Mouse (Mus musculus) thymus, adult 2 months (tissue): ENCODE measurements around the gene Isg15. TPM values are rescaled to one million over a fixed set of nuclear protein-coding genes. Genes with fewer than 3 reads are reported as not detected.

Experiments
- DNase-seq: peaks from one replicate; pipeline ENCODE4 v3.0.0; 2021
- H3K27ac ChIP-seq: fragments of 200-500 bp; 2 replicates; pipeline ENCODE4 v1.5.1; 2012; ENCODE audit warnings: low read length, control low read depth; ENCODE audit not compliant: control insufficient read depth, insufficient read depth
- H3K27me3 ChIP-seq: fragments of 200-500 bp; 2 replicates; pipeline ENCODE4 v1.6.1; 2012; ENCODE audit warnings: mild to moderate bottlenecking, low read length, moderate library complexity, mixed read lengths; ENCODE audit not compliant: control insufficient read depth, insufficient read depth
- H3K36me3 ChIP-seq: fragments of 200-500 bp; 2 replicates; pipeline ENCODE4 v1.6.1; 2012; ENCODE audit warnings: mild to moderate bottlenecking, low read length, moderate library complexity; ENCODE audit not compliant: control insufficient read depth, insufficient read depth
- H3K4me1 ChIP-seq: fragments of 200-500 bp; replicated peaks from 2 replicates; pipeline ENCODE4 v1.6.1; 2012; ENCODE audit warnings: low read length; ENCODE audit not compliant: control insufficient read depth, insufficient read depth
- H3K4me3 ChIP-seq: fragments of 200-500 bp; 2 replicates; pipeline ENCODE4 v1.5.1; 2012; ENCODE audit warnings: mild to moderate bottlenecking, low read length, control low read depth, moderate library complexity; ENCODE audit not compliant: control insufficient read depth, insufficient read depth
- CTCF ChIP-seq: fragments of 200-500 bp; IDR thresholded peaks from 2 replicates; pipeline ENCODE4 v1.5.1; 2012; ENCODE audit warnings: mild to moderate bottlenecking, control low read depth, low read length, moderate library complexity, borderline replicate concordance; ENCODE audit not compliant: control insufficient read depth, poor library complexity, insufficient read depth; ENCODE audit errors: extremely low read depth
- POLR2A ChIP-seq: fragments of 200-500 bp; IDR thresholded peaks from 2 replicates; pipeline ENCODE4 v1.6.1; 2012; ENCODE audit warnings: mild to moderate bottlenecking, low read length, control low read depth, moderate library complexity; ENCODE audit not compliant: control insufficient read depth, poor library complexity, insufficient read depth; ENCODE audit errors: extremely low read depth
- WGBS: fragments of 180-500 bp; shearing (Covaris S2); methylation state at CpG from one replicate; pipeline ENCODE4 v1.1.7; 2018; 5-methylcytosine and 5-hydroxymethylcytosine counted together
- polyA plus RNA-seq: library from polyadenylated mRNA; depleted of rRNA; stranded (reverse); fragments of >200 nt; gene quantifications from 2 replicates; pipeline ENCODE4 v1.2.3, GENCODE M21; 2012

Isg15 gene
- polyA plus RNA-seq, 1 experiment, result 51.1 TPM

GRCm38 (mm10) chr4:156203413-156204131, 3.0 kb upstream of the Isg15 start:
- TF ChIP-seq POLR2A, result 0 out of 2 replicates have a peak, but pooled peaks have one; percentile 4
- TF ChIP-seq CTCF, result no peak
- peak; percentile 35 for DNase-seq
- Histone ChIP-seq H3K27me3 (no peaks in the 10 kb centered on the region), H3K36me3 (no peaks in the 10 kb centered on the region), H3K4me1 (peaks cover 26% of the 10 kb centered on the region), H3K4me3 (peak overlapping the region; percentile 60), H3K27ac (peak overlapping the region; percentile 7; the same call in 1 of the 2 replicates)
- WGBS, result under 1% methylated on average over 49 of the region's 49 CpGs

DNA sequence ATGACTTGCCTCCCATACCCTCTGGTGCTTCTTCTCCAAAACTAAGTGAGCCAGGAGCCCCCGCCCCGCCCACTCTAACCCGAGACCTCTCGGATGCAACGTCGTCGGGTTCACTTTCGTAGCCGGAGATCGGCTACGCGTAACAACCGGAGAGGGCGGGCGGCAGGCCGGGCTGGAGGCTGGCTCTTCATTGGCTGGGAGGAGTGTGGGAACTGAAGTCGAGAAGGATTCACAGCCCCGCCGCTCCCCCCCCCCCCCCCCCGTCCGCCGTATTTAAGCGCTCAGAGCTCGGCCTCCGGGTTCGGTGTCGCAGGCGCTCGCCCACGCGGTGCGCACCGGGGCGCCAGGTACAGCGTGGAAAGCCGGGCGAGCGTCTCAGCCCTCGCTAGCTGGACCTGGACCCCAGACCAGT, 2.4 kb upstream of the Isg15 start, which contains the start of gene AW011738:
Gene AW011738, plus strand, starts transcription at position 304 of the 412 bp plus-strand sequence.
- no peaks in the 10 kb centered on the region for H3K27me3 ChIP-seq
- no peaks in the 10 kb centered on the region for H3K36me3 ChIP-seq
- no peak for TF ChIP-seq CTCF
- 0 out of 2 replicates have a peak, but pooled peaks have one; percentile 57 for TF ChIP-seq POLR2A
- peak within 1 kb of the TSS; percentile 60 for H3K4me3 ChIP-seq
- WGBS, result under 1% methylated on average over 39 of the region's 39 CpGs
- peak within 1 kb of the TSS; percentile 53 for H3K27ac ChIP-seq
- H3K4me1 ChIP-seq, result peaks cover 27% of the 10 kb centered on the region
- DNase-seq, result peak; percentile 75

GRCm38 (mm10) chr4:156202462-156202893, 1.9 kb upstream of the Isg15 start:
- DNase-seq, result no peak
- Histone ChIP-seq H3K4me3 (peak overlapping the region; percentile 18), H3K4me1 (peaks cover 29% of the 10 kb centered on the region), H3K27ac (peak overlapping the region; percentile 53), H3K27me3 (no peaks in the 10 kb centered on the region), H3K36me3 (no peaks in the 10 kb centered on the region)
- 69% methylated on average over 12 of the region's 12 CpGs for WGBS
- no peak for TF ChIP-seq CTCF
- no peak for TF ChIP-seq POLR2A

DNA sequence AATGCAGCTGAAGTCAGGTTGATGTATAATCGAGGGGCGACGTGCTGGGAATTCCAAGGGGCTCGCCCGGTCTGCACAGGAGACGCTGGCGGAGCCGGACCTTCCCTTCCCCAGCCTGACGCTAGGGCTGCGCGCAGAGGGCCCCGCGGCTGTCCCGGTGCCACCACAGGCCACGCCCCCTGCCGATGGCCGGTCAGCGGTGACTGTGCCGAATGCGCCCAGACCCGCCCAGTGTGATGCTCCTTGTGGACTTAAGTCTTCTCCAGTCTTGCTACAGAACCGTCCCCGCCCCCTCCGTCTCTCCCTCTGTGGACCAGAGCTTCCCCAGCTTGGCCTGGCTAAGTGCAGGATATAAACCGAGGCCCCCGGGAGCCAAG, 2.8 kb downstream of the Isg15 start:
- WGBS, result 1% methylated on average over 26 of the region's 26 CpGs
- H3K27ac ChIP-seq, result no peak overlapping the region
- peaks cover 4% of the 10 kb centered on the region for H3K27me3 ChIP-seq
- H3K4me1 ChIP-seq, result peaks cover 28% of the 10 kb centered on the region
- peak; percentile 59 for DNase-seq
- H3K36me3 ChIP-seq, result no peaks in the 10 kb centered on the region
- no peak for TF ChIP-seq CTCF
- TF ChIP-seq POLR2A, result no peak
- H3K4me3 ChIP-seq, result peak overlapping the region; percentile 50

DNA sequence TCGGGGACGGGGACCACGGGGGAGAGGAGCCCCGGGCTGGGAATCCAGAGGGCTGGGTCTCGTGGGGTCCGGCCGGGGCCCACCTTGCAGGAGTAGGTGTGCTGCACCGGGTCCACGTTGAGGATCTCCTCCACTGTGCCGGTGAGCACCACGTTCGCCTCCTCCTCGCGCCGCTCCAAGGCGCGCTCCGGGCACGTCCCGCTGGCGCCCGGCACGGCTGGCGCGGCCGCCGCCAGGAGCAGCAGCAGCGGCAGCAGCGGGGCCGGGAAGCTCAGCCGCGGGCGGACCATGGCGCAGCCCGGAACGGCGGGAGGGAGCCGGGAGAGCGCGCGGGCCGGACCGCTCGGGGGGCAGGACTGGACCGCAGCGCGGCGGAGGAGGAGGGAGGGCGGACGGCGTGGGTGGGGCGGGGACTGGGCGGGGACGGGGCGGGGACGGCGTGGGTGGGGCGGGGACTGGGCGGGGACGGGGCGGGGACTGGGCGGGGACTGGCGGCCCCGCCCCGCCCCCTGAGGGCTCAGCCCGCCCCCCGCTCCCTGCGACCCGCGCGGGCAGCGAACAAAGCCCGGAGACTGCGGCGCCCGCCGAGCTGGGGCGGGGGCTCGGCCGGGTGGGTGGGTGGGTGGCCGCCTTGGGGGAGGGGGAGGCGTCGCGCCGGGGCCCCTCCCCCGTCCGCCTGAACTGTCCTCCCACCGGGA, 3.3 kb downstream of the Isg15 start, which contains the start of gene Agrn:
Gene Agrn, minus strand, starts transcription at position 358 of the 698 bp plus-strand sequence.
- Histone ChIP-seq H3K4me3 (peak within 1 kb of the TSS; percentile 53), H3K27me3 (peaks cover 4% of the 10 kb centered on the region), H3K27ac (no peak within 1 kb of the TSS), H3K36me3 (no peaks in the 10 kb centered on the region), H3K4me1 (peaks cover 23% of the 10 kb centered on the region)
- no peak for TF ChIP-seq POLR2A
- TF ChIP-seq CTCF, result no peak
- peak; percentile 47 for DNase-seq
- WGBS, result under 1% methylated on average over 71 of the region's 88 CpGs
